Mouse (Mus musculus) embryo, embryonic 11.5 days (tissue): ENCODE measurements around the gene Flnb.
A peak's percentile ranks its signal among the peaks of the same experiment; 100 is the strongest.

Source experiments
- DNase-seq: peaks from one replicate; pipeline ENCODE4 v3.0.0-alpha.2; 2012; ENCODE audit warnings: low read depth, low spot score

Flnb gene

DNA sequence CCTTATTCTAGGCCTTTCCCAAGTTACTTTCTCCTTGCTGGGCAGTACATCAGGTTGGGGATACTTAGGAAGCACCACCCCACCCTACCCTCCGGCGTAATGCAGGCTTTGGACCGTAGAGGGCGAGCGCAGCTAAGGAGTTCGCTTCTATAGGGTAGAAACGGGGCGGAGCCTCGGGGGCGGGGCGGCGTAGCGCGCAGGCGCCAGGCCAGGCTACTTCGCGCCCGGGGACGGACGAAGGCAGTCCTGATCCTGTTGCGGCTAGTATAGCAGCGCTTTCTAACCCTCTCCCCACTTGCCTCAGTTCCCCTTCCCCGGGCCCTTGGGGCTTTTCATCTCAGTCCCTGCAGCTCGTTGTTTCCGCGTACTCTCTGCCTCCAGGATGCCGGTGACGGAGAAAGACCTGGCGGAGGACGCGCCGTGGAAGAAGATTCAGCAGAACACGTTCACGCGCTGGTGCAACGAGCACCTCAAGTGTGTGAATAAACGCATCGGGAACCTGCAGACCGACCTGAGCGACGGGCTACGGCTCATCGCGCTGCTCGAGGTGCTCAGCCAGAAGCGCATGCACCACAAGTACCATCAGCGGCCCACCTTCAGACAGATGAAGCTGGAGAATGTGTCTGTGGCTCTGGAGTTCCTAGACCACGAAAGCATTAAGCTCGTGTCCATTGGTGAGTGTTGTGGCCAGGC, at the start of gene Flnb:
Flnb (plus strand) TSS at position 188 of the 693 bp plus-strand sequence.
- peak; percentile 93 for DNase-seq

DNA sequence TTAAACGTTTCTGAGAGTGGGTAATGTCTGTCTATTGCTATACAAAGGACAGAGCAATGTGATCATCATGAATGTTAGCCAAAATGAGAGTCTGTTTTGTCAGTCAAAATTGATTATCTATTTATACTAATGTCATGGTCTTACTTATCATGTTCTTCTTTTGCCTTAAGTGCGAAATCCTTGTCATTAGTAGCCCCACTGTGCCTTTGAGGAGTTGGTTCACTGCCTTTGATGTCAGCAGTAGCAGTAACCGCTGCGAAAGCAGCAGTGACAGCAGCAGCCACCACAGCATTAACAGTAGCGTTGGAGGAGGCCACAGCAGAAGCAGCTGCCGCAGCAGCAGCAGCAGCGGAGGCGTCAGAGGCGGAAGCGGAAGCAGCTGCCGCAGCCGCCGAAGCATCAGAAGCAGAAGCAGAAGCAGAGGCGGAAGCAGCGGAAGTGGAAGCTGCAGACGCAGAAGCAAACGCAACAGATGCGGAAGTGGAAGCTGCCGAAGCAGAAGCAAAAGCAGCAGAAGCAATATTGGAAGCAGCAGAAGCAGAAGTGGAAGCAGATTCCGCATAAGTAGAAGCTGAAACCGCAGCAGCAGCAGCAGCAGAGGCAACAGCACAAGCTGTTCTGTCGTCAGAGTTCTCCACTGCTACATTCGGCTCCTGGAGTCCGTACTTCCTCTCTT, 43.9 kb upstream of the Flnb start:
- no peak for DNase-seq

DNA sequence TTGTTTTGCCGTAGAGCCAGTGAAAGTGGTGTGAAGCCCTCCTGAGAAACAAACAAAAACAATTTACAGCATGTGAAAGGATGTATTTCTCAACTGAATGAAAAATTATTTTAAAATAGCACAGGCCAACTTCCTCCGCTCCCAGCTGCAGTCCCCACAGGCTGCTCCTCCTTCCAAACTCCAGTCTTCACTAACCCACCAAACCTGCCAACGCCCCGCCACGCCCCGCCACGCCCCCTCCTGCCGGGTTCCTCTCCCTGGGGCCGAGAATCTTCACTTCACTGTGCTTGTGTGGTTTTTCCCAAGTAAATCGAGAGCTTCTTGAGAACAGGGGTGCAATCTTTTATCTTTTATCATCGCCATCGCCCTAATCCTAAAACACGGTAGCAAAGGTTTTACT, 31.7 kb upstream of the Flnb start:
- no peak for DNase-seq

DNA sequence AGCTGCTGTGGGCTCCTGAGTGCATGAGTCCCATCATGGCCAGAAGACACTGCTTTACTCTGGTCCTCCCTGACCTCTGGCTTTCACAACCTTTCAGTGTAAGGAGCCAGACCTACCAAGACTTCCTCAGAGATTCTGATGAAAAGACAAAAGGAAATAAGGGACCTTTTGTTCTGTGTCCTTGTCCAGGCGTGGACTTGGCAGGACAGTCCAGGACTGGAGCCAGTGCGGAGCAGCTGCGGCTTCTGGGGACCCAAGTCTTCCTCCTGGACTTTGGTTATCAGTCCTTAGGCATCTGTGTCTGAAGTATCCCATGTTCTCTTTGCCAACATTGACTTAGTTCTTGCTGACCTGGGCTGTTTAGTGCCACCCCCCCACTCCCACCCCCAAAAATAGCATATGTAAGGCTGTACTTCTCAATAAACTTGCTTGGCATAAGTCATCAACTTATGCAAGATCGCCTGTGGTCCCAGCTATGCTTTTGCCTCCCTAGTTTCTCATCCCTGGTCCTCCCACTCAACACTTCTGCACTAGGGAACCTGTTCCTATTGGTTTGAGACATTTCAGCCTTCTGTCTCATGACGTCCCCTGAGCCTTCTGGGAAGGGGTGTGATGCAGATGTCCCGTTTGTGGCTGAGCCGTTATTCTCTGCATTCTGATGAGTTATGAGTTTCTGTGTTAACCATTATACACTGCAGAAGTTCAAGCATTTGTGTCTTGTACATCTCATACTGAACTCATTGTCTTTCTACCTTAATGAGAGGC, 28.3 kb upstream of the Flnb start:
- DNase-seq: no peak

DNA sequence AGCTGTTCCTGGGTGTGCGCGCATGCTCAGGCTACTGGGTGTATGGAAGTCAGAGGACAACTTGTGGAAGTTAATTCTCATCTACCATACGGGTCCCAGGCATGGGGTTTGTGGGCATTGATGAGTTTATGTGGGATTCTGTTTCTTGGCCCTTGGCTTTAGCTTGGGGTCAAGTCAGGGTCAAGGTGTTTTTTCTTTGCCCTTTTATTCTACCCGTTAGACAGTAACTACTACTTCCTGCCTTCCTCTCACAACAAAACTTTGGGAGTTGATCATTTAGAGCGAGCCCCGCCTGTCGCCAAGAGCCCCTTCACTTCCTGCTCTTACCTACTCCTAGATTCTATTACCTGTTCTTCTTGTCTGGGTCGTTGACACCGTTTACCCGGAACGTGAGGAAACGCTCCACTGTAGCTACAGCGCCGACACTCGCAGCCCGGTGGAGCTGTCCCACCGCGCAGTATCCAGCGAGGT, 26.7 kb upstream of the Flnb start:
- DNase-seq: no peak

DNA sequence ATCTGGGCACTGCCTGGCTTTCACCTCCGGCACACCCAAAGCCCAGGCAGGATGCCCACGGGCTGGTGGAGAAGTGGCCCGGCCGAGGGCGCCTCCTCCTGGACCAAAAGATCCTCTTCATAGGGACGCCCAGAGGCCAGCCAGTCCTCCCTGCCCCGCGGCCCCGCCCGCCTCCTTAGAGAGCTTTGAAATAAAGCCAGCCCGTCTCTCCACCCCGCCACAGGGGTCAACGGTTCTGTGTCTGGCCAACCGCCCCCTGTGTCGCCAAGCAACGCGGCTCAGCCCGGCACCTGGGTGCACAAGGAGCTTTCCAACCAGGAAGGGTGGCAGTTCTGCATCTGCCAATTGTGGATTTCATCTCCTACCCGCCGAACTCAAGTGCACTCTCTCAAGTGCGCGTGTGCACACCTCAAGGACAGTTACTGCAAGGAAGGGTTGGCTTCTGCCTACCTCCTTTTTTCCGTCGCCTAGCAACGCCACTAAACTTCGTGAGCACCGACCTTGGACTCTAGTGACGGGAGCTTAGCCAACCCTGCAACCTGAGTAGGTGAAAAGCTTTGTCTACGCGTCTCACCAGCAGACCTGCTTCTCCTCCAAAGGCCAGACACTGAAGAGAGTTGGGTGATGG, 26.1 kb upstream of the Flnb start, which contains the start of gene Gm26661:
Gm26661 (plus strand) TSS at position 56 of the 628 bp plus-strand sequence.
- DNase-seq: peak; percentile 30

DNA sequence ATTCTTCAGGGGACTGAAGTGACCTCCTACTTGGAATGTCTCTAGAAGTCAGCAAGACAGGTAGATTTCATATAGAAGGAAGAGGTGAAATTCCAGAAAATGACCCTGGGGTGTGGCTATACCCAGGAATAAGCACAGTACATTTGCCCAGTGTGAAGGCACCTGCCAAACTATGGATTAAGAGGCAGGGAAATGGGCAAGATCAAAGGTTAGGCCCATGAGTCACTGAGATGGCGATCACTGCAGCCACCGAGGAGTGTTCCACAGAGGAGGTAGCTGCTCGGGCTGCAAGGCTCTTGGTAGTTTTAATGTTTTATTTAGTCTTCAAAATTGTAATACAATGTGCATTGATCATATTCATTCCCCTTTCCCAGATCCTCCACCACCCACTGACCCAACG, 21.8 kb upstream of the Flnb start:
- DNase-seq: no peak

DNA sequence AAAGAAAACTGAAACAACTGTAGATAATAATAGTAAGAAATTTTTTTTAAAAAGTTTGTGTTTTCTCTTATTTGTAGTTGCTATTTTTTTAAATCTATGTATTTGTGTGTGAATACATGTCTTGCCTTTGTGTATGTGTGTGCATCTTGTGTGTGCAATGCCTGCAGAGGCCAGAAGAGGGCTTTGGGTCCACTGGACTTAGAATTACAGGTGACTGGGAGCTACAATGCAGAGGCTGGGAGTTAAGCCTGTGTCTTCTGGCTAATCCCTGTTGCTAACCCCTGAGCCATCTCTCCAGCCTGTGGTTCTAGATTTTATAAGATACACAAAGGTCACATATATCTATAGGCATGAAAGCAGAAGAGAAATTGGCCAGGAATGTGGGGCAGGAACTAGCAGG, 17.1 kb upstream of the Flnb start:
- DNase-seq: no peak

DNA sequence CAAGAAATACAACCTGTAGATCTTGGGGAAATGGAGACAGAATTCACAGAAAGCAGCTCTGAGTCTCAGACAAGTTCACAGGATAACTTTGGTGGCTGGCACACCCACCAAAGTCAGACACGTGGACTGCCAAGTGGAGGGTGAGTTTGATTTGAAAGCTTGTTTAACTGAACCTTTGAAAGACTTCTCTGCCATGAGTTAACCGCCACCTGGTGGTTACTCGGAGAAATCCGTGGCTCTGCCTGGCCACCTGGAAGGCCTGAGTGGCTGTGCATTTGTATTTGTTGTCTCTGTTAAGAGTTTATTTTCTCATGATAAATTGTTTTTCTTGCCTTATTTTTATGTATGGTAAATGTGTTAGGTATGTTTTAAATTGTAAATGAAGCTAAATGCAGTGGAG, 15.9 kb upstream of the Flnb start:
- no peak for DNase-seq

DNA sequence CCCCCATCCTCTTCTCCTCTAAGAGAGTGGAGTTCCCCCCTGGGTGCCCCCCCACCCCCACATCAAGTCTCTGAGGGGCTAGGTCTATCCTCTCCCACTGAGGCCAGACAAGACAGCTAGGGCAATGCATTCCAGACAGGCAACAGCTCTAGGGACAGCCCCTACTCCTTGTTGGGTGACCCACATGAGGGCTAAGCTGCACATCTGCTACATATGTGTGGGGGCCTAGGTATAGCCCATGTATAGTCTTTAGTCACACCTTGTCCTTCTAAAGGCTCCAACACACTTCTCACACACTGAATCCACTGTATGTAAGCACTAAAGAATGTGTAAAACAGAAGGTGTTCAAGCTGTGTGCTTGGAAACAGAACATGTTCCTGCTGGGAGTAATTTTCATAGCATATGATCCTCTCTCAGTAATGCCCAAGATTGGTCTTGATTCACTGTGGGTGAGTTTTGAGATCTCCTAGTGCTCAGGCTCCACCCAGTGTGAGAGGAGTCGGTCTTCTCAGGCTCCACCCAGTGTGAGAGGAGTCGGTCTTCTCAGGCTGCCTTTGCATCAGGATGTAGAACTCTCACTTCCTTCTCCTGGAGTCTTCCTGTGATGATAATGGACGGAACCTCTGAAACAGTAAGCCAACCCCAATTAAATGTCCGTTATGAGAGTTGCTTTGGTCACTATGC, 13.7 kb upstream of the Flnb start:
- no peak for DNase-seq

DNA sequence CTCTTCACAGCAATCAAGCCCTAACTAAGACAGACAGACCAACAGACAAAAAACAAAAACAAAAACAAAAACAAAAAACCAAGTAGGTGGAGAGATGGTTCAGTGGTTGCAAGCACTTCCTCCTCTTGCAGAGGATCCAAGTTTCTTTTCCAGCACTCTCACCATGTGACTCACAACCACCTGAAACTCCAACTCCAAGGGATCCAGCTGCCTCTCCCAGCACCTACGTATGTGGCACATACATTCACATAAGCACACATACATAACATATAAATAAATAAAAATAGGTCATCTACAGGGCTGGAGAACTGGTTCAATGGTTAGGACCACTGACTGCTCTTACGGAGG, 13.2 kb upstream of the Flnb start:
- DNase-seq: no peak

DNA sequence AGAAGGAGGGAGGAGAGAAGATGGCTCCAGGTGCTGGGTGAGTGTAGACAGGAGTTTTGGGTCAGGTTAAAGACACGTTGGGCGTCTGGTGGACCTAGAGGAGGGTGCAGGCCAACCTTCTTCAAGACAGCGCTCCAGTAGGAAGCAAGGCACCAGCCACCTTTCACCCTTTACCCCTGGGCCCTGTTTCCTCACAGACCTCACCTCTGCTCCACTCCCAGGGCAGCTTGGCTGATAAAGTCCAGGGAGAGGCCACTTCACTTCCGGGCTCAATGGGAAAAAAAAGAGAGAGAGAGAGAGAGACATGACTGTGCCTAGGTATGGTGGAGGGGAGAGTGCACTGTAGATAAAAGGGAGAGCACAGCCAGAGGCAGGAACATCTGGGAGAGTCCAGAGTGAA, 10.0 kb upstream of the Flnb start:
- DNase-seq: no peak

DNA sequence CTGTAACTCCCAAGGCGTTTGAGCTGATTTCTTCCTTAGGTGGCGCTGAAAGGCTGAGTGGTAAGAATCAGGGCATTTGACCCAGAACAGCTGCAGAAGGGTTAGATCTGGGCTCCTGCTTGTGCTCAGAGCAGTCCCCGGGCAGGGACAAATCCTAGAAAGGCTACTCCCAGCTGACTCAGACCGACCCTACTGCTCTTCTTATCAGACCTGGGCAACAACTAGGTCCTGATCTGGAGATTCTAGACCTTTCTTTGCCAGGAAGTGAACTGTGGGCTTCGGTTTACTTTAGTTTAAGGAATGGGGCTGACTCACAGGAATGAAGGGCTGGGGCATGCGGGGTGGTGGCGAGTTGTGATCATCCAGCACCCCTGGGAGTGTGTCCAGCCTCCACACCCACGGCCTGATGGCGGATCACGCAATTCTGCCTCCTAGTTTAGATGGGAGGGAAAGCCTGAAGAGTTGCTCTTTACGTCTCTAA, 9.2 kb upstream of the Flnb start:
- no peak for DNase-seq

DNA sequence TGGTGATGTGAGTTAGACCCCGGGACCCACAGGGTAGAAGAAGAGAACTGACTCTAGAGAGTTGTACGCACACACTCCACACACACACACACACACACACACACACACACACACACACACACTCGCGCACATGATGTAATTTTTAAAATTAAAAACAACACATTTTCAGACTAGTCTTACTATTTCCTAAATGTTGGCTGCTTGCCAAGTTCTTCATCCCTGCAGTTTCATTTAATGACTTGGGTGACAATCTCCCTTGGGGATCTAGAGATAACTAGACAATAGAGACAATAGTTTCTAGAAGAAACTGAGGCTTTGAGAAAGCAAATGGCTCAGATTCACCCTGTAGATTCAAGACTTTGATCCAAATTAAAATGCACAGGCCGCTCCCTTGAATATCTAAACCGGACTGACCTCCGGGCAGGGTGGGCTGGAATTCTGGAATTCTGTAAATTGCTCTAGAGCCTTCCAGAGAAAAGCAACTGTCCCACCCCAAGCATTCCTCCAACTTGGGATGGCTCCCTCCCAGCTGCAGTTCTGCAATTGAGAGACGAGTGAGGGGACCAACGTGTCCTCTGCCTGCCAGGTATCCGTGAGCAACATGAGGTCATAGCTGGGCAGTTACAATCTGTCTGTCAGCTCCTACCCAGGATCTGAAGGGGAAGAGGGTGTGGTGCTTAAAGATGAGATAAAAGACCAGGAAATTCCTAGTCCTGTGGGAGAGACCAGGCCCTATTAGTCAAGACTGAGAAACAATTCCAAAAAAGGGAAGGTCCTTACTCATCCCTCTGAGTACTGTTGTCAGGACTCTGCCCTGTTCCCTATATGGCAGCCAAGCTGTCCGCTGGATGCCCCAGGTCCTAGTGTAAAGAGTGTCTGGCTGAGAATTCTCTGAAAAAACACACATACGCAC, 8.5 kb upstream of the Flnb start:
- no peak for DNase-seq

DNA sequence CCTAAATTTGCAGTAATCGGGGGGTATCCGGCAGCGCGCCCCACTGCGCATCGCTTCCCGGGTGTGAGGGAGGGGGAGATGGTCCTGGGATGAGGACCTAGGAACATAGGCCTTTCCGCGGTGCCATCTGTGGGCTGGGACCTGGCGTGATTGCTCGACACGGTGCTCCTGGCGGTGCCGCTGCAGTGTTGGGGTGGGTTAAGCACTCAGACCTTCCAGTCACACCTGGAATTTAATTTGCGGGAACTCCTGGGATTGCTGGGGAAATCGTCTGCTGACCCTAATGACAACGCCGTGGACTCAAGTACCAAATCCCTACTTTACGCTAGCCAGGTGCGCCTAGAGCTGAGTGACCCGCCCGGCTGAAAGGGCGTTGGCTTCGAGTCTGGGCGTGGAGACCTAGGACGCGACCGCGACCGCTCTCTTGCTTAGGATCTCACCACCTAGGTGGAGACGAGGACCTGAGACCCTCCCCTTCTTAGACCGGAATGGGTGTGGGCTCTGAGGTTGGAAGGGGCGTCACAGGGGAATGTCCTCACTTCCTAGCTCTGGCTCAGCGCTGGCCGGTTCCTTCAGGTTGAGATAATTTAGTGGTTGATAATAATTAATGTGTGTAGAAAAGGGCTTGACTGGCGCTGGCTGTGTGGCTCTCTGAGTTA, 835 bp downstream of the Flnb start:
- DNase-seq: no peak

DNA sequence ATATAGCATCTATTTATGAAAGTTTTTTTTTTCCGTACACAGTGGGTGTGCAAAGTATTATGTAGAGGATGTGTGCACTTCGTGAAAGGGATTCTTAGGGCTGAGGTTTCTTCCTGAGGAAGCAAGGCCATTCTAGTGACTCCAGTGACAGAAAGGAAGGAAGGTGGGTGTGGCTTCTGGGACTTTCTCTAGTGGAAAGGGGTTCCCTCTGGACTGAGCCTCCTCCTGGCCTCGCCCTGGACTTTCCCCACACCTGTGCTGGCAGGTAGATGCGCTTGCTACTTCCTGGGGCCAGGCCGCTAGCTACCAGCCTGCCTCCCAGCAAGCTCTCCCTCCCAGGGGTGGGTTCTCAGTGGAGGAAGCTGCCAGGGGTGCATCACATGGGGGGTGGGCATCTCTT, 1.7 kb downstream of the Flnb start:
- no peak for DNase-seq

DNA sequence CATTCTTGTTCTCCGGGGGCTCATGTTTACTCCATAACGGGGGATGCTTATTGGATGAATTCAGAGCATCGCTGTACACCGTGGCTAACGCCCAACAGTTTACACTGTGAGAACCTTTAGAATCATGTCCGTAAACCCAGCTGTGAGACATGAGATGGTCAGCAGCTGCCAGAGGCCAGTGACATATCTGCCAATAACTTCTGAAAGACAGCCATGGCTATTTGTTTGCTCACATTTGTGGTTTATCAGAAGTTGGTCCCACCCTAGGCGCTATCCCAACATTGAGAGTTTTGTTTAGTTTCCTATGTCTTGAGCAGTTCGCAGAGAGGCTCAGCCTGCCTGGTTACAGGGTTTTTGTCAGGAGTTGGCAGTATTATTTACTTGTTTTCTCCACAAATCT, 3.6 kb downstream of the Flnb start:
- no peak for DNase-seq

DNA sequence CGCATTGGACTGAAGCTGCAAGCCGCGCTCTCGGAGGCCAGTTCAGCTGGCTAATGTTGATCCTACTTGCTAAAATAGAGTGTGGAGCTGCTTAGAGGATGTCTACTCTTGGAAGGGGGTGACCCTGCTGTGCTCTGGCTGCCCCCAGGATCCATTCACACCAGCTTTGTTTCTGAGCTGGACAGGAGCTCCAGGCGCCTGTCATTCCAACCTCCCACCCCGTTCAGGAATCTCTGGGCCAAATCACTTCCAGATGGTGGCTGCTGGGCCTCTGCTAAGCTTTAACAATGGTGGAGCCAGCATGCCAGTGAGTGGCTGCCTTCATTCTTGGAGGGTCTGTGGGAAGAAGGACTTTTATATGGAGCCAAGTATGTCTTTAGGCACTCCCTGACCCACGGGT, 4.9 kb downstream of the Flnb start:
- DNase-seq: peak; percentile 65

DNA sequence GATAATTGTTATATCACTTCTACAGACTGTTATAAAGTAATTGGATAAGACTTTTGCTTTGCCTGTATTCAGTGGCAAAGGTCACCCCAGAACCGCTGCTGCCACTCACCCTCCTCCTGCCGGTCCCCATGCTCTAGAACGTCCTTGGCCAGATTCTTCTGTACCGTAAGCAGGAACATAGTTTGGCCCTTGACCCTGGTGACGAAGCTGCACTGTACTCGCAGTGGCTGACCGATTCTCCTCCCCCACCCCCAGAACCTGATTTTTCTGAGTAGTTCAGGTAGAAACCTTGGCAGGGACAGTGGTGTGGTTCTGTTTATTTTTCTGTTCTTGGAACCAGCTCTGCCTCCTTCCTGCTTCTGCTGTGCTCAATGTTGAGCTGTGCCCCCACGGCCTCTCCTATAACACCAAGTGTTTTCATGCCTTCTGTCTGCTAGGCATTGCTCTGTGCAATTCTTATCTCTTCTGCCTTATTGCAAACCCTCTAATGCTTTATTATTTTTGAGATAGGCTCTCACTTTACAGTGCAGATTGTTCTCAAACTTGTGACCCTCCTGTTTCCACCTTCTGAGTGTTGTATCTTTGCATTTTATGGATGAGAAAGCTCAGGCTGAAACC, 7.0 kb downstream of the Flnb start:
- no peak for DNase-seq
